Mouse (Mus musculus): ENCODE measurements around the gene Mctp2. TPM values are rescaled to one million over a fixed set of nuclear protein-coding genes. Genes with fewer than 3 reads are reported as not detected.
"Not testable (repeated sequence)": the region's sequence is repeated elsewhere in the genome, so short reads cannot be mapped to it uniquely, and the experiment has no call there.

Gene Mctp2
- total RNA-seq, 2 experiments from 2014 or later: 0.22 to 0.39 TPM

GRCm38 (mm10) chr7:72275513-72275912 is 30.9 kb downstream of the Mctp2 start:
- intact Hi-C loops (cut with DNase I): no loop called here
- no peak for DNase-seq

DNA sequence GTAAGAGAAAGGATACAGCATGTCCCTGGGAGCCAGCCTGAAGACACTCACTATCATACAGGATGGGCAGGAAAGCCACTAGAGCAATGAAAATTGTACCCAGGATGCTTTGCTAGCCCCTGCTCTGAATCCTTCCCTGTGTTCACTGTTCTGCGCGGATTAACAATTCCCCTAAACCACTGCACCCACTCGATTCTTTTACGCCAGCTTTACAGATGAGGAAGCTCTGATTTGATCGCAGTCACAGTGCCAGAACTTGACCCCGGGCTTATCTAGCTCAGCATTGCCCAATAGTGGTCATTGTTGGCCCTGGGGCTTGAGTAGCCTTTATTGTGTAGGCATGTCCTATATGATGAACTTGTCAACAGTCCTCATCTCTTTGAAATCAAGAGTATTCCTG is 34.9 kb downstream of the Mctp2 start:
- intact Hi-C loops (cut with DNase I): no loop called here
- no peak for DNase-seq

DNA sequence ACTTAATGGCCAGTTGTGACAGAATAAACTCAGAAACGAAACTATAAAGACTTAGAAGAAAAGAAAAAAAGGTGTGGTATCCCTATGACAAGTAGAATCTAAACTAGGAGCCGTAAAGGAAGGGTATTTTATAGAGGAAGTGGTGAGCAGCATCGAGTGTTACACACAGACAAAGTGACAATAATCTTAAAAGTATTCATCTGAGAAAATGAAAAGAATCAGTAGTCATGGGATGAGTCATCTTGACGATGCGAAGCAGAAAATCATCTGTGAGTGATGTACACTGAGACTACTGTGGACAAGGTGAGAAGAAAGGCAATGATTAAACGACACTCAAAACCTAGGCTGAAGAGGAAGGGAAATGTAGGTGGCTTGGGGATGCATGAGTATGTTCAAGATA is 36.4 kb downstream of the Mctp2 start:
- DNase-seq: no peak
- intact Hi-C loops (cut with DNase I): no loop called here

- intact Hi-C loops (cut with DNase I): no loop called here
- no peak for DNase-seq
Measured at GRCm38 (mm10) chr7:72260766-72261655, 45.4 kb downstream of the Mctp2 start.

GRCm38 (mm10) chr7:72259045-72259444 is 47.4 kb downstream of the Mctp2 start:
- intact Hi-C loops (cut with DNase I): no loop called here
- DNase-seq: no peak

DNA sequence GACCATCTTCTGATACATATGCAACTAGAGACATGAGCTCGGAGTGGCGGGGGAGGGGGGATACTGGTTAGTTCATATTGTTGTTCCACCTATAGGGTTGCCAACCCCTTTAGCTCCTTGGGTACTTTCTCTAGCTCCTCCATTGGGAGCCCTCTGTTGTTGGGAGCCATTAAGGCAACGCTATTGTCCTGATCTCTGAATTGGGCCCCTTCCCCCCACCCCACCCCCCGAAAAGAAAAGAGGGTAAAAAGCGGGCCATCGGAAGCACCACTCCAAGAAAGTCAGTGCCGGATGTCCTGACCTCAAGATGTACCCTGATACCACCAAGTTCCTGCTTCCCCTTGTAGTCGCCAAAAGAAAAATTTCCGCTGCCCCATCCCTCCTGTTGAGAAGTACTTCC is 56.1 kb downstream of the Mctp2 start:
- intact Hi-C loops (cut with DNase I): not testable (repeated sequence)

DNA sequence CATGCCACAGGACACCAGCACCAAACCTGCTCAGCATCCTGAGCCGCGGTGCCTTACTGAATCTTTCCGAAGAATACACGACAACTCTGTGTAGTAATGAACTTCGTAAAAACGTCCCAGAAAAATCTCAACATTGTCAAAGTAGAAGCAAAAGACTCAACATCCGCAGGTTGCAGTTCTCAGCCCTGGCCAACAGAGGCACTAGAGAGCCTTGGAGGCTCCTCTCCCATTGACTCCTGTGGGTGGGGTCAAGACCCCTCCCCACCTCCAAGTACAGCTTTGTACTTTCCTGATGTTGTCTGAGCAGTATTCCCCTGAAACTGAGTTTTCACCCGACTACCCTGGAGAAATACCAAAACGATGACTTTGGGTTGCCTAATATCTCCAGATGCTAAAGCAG is 65.1 kb downstream of the Mctp2 start:
- DNase-seq: no peak
- intact Hi-C loops (cut with DNase I): no loop called here

More for the DNA sequence above, 56.1 kb downstream of the Mctp2 start:
- not testable (repeated sequence) for DNase-seq

- intact Hi-C loops (cut with DNase I): loop anchor here (1.0 kb wide), 1 partner anchor 122 kb away; no protein-coding TSS in a partner anchor
- peak; percentile 6 to 28 for DNase-seq
Measured at GRCm38 (mm10) chr7:72239782-72240493, 66.5 kb downstream of the Mctp2 start.

DNA sequence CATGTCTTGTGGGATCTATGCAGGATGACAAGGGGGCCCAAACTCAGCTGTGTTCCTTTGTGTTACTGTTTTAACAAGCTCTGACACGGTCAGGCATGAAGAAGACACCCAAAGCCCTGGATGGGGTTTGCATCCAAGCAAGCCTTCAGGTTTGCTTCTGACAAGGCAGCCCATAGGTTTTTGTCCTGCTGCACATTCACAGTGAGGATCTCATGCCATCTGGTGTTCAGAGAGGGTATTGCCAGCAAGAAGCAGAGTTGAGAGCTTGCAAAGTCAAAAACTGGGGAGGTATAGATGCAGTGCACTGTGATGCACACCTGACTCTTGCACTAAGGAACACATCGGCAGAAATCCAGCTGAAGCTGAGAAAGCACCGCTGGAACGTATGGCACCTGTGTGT is 67.8 kb downstream of the Mctp2 start:
- intact Hi-C loops (cut with DNase I): no loop called here
- DNase-seq: peak; percentile 53 to 64

DNA sequence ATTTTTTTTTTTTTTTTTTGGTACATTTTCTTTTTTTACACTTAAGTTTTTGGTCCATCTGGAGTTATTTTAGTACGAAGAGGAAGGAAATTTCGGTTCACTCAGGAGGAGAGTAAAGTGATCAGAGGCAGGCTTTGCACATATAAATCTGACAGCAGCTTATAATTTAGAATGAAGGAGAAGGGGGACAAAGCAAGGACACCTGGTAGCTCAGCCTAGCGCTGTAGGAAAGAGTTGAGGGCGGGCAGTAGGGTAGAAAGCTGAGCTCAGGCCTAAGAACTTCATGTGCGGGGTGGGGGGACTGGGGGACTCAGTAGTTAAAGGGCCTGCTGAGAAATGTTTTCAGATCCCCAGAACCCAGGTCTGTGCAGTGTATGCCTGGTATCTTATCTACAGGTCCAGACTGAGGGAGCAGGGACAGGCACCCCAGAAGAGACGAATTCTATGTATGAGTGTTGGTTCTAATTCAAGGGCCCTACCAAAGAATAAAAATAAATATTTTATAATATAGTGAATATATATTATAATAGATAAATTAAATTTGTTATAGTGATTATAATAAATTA is 71.9 kb downstream of the Mctp2 start:
- no peak for DNase-seq
- intact Hi-C loops (cut with DNase I): no loop called here

DNA sequence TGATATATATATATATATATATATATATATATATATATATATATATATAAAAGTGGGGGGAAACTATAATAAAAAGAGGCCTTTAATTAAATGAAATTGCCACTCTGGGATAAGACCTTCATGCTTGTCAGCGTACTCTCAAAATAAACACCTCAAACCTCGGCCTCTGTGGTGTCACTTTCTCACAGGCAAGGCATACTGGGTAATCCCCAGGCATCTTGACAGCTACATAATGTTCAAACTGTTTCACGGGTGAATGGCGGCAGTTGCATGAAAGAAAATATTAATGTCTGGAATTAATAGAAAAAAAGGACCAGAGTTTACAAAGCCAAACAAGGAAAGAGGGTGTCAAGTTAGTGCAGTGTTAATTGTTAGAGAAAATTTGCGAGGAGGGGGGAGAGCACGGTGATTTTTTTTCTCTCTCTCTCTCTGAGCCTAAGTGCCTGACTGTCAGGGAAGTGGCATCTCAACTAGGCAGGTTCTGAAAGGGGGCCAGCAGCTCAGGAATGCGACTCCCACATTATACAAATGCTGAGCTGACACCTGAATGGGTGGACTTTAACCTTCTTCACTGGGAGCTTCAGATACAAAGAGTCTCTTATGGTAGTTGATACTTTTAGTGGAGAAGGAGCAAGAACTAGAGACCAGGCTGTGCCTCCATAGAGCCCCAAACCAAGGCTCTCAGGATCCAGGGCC is 75.1 kb downstream of the Mctp2 start:
- DNase-seq: no peak
- intact Hi-C loops (cut with DNase I): no loop called here

- intact Hi-C loops (cut with DNase I): no loop called here
- DNase-seq: no peak
Measured at GRCm38 (mm10) chr7:72229925-72230324, 76.5 kb downstream of the Mctp2 start.

- no peak for DNase-seq
- intact Hi-C loops (cut with DNase I): no loop called here
Measured at GRCm38 (mm10) chr7:72223558-72223957, 82.8 kb downstream of the Mctp2 start.

GRCm38 (mm10) chr7:72222532-72222931 is 83.9 kb downstream of the Mctp2 start:
- intact Hi-C loops (cut with DNase I): no loop called here
- DNase-seq: no peak

DNA sequence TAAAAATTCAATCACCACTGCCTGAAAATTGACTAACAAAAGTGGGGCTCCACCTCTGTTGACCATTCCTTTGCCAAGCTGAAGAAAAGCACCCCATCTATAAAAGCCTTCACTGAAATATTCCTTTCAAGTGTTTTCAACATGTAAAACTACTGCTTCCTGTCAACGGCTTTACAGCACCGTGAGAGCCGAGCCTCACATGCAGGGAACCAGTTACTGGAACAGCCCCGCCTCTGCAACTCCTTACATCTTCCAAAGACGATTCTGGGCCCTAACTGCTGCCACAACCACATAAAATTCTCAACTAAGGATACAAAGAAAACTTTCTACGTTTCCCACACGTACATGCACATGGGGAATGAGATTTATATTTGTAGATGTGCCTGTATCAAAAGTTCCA is 88.4 kb downstream of the Mctp2 start:
- DNase-seq: no peak
- intact Hi-C loops (cut with DNase I): no loop called here

GRCm38 (mm10) chr7:72215563-72216215 is 90.7 kb downstream of the Mctp2 start:
- intact Hi-C loops (cut with DNase I): no loop called here
- DNase-seq: no peak

DNA sequence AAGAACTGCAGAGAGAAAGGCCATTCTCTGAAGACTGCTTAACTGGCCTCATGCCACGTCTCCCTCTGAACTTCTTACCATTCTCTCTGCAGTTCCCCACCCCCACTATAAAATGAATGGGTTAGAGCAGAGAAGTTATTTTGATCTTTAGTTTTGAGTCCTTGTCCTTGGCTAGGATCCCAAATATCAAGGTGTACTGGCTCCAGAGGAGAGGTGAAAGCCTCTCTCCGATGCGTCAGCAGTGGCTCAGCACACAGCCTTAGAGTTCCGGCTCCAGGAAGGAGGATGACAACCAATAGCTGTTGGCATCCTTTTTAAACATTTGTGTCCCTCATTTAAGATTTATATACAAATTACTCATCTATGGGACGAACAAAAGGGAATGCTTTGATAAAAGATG is 96.2 kb downstream of the Mctp2 start:
- intact Hi-C loops (cut with DNase I): no loop called here
- no peak for DNase-seq

- intact Hi-C loops (cut with DNase I): no loop called here
- DNase-seq: no peak
Measured at GRCm38 (mm10) chr7:72209296-72209695, 97.1 kb downstream of the Mctp2 start.

DNA sequence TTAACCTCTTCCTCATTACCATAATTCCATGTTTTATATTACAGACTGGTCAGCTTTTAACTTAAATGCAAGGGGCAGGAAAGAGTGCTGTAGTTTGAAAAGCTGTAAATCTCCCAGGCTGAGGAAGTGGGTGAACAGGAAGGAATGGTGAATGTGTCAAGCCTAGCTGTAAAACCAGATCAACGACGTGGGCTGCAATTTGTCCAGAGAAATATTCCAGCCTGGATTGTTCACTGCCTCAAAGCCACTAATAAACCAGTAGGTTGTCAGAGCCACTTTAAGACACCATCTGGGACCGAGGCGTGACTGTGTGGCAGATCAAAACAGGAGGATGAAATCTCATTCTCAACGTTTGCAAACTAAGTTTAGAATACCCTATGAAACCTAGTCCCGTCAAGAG is 99.6 kb downstream of the Mctp2 start:
- DNase-seq: no peak
- intact Hi-C loops (cut with DNase I): no loop called here

DNA sequence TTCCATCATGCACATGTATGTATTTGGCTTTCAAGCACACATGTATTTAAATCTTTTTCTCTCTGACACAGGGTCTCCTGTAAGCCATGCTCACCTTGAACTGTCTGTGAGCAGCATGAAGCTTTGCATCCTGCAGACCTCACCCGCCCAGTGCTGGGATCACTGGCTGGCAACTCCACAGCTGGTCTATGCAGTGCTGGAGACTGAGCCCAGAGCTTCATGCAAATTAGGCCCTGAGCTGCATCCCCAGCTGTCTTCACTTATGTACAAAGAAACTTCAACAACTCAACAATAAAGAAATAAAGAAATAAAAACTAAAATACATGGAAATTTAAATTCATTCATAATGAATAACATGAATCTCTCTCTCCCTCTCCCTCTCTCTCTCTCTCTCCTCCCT is 110.7 kb downstream of the Mctp2 start:
- no peak for DNase-seq
- intact Hi-C loops (cut with DNase I): no loop called here

All from heart, postnatal 36 days (tissue).